Mouse (Mus musculus) WW6 (cell line): ENCODE results near the gene Arl5a.

ENCODE experiments used
- DNase-seq: peaks from one replicate; pipeline ENCODE4 v3.0.0-alpha.2; 2013; ENCODE audit warnings: low read depth, low spot score

Arl5a gene

GRCm38 (mm10) chr2:52367248-52367647 is 57.5 kb downstream of the Arl5a start:
- DNase-seq = no peak

- no peak for DNase-seq
These were observed 63.6 kb downstream of the Arl5a start for GRCm38 (mm10) chr2:52361086-52361485.

- no peak for DNase-seq
These were observed 65.0 kb downstream of the Arl5a start for GRCm38 (mm10) chr2:52359722-52360121.

- DNase-seq = no peak
These were observed 66.5 kb downstream of the Arl5a start for GRCm38 (mm10) chr2:52358156-52358555.

GRCm38 (mm10) chr2:52351029-52351428 is 73.7 kb downstream of the Arl5a start:
- no peak for DNase-seq
